Mouse (Mus musculus) embryonic facial prominence, embryonic 12.5 days (tissue): ENCODE measurements around the gene Sdhc. TPM values are rescaled to one million over a fixed set of nuclear protein-coding genes. Genes with fewer than 3 reads are reported as not detected.

Experiments
- ATAC-seq: fragments of 200-750 bp; cut with Nextera tagmentation; 2 replicates; pipeline ENCODE4 v1.8.0; 2017; ENCODE audit not compliant: insufficient number of reproducible peaks, insufficient read depth, low FRiP score, low TSS enrichment
- H3K27ac ChIP-seq: fragments of 300-500 bp; sonication (generic); 2 replicates; pipeline ENCODE4 v1.5.1; 2016; ENCODE audit warnings: mild to moderate bottlenecking
- H3K27me3 ChIP-seq: fragments of 300-500 bp; sonication (generic); 2 replicates; pipeline ENCODE4 v1.6.1; 2016; ENCODE audit warnings: mild to moderate bottlenecking, moderate library complexity
- H3K36me3 ChIP-seq: fragments of 300-500 bp; sonication (generic); 2 replicates; pipeline ENCODE4 v1.6.1; 2016; ENCODE audit warnings: mild to moderate bottlenecking
- H3K4me1 ChIP-seq: fragments of 300-500 bp; sonication (generic); 2 replicates; pipeline ENCODE4 v1.6.1; 2016
- H3K4me2 ChIP-seq: fragments of 300-500 bp; sonication (generic); replicated peaks from 2 replicates; pipeline ENCODE4 v1.6.1; 2016; ENCODE audit warnings: mild to moderate bottlenecking, moderate library complexity
- H3K4me3 ChIP-seq: fragments of 300-500 bp; sonication (generic); 2 replicates; pipeline ENCODE4 v1.5.1; 2016; ENCODE audit warnings: mild to moderate bottlenecking
- H3K9ac ChIP-seq: fragments of 300-500 bp; sonication (generic); 2 replicates; pipeline ENCODE4 v1.6.1; 2016; ENCODE audit warnings: mild to moderate bottlenecking, moderate library complexity
- H3K9me3 ChIP-seq: fragments of 300-500 bp; sonication (generic); 2 replicates; pipeline ENCODE4 v1.6.1; 2016; ENCODE audit warnings: mild to moderate bottlenecking, moderate library complexity
- WGBS: fragments of 180-500 bp; shearing (Covaris S2); methylation state at CpG from one replicate; pipeline ENCODE4 v1.1.7; 2016; 5-methylcytosine and 5-hydroxymethylcytosine counted together
- polyA plus RNA-seq: library from polyadenylated mRNA; unstranded; fragments of >200 nt; fragmentation: Nextera tagmentation; extraction: Ambion mirVana; gene quantifications from 2 replicates; pipeline ENCODE4 v1.2.1, GENCODE M21; 2016

Gene Sdhc
- 210 and 216 TPM in 2 replicates for polyA plus RNA-seq

DNA sequence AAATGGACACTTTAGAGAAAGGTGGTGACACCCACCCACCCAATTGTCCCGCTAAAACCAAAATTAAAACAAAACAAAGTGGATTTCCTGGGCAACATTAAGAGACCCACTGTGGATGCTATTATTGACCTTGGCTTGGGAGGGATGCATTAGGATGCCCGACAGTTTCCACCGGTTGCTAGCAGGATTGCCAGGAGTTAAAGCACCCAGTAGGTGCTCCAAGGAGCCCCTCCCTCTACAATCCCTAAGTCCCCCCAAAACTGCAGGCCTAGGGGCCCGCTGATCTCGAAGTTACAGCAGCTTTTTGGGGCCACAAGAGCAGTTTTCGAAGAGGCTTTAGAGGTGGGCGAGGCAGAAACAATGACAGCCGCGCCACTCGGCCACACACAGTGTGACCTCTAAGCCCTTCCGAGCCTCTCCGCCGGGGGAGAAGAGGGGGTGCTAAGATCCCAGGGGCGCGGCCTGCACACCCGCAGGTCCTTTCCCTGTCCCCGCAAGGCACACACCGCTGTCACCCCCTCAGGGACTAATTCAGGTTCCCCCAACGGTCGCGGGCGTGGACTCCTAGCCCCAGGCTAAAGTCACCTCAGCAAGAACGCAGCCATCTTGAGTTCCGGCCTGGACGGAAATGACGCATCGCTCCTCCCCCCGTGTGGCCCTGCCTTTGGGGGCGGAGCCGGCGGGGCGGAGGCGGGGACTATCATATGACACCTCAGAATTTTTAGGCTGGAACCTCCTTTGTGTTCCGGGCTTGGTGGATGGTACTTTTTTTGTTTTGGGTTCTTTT is at the start of gene Sdhc, which contains the start of gene Mpz:
Gene Sdhc, minus strand, starts transcription at position 630 of the 787 bp plus-strand sequence.
Gene Mpz, plus strand, starts transcription at position 738 of the 787 bp plus-strand sequence.
- peak within 1 kb of the TSS; percentile 80 for H3K27ac ChIP-seq
- peak within 1 kb of the TSS; percentile 87 for H3K4me2 ChIP-seq
- peak within 1 kb of the TSS; percentile 94 for H3K4me3 ChIP-seq
- no peaks in the 10 kb centered on the region for H3K27me3 ChIP-seq
- H3K4me1 ChIP-seq = peaks cover 14% of the 10 kb centered on the region
- peak within 1 kb of the TSS; percentile 84 for H3K9ac ChIP-seq
- under 1% methylated on average over 34 of the region's 34 CpGs for WGBS
- no peaks in the 10 kb centered on the region for H3K9me3 ChIP-seq
- peak; percentile 88 for ATAC-seq
- no peaks in the 10 kb centered on the region for H3K36me3 ChIP-seq

DNA sequence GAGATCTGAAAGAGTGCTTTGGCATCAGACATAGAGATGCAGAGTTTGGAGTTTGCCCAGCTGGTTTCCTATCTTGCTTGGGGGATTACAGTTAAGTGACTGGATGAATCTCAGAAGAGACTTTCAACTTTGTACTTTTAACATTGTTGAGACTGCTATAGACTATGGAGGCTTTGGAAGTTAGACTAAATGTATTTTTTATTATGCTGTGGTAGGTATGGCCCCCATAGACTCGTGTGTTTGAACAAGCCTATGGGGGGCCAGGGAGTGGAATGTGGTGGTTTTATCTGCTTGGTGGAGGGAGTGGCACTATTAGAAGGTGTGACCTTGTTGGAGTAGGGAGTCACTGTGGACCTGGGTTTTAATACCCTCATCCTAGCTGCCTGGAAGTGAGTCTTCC is 49.1 kb upstream of the Sdhc start:
- Histone ChIP-seq H3K4me2 (no peak overlapping the region), H3K9ac (no peak overlapping the region), H3K4me1 (peaks cover 9% of the 10 kb centered on the region; the same call in 1 of the 2 replicates), H3K9me3 (no peaks in the 10 kb centered on the region), H3K27me3 (peaks cover 38% of the 10 kb centered on the region), H3K36me3 (no peaks in the 10 kb centered on the region), H3K4me3 (no peak overlapping the region), H3K27ac (no peak overlapping the region)
- no peak for ATAC-seq
- 44% methylated on average over 1 of the region's 1 CpGs for whole genome bisulfite sequencing

DNA sequence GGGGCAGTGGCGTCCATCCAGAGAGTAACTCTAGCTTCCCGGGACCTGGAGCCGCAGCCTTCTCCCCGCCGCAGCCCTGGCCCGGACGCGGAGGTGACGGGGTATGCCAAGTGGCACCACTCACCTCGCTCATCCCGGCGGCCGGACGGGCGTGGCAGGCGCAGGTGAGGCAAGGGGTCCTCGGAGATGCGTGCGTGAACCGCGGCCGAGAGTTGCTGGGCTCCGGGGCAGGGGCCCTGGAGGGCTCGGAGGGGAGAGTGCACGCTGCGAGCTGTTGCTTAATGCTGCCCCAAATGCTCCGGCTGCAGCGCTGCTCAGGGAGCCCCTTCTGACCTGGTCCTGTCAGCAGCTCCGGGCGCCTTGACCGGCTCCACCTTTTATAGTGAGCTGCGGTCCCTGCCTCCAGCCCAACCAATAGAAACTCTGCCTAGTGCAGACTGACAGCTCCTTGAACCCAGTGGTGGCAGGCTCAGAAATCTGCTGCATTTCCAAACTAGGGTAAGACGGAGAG is 45.5 kb upstream of the Sdhc start, which contains the start of gene Pcp4l1:
Gene Pcp4l1, minus strand, starts transcription at position 382 of the 511 bp plus-strand sequence.
- ATAC-seq = peak; percentile 86
- peaks cover 69% of the 10 kb centered on the region for H3K27me3 ChIP-seq
- no peaks in the 10 kb centered on the region for H3K36me3 ChIP-seq
- H3K4me2 ChIP-seq = peak within 1 kb of the TSS; percentile 99
- H3K4me1 ChIP-seq = peaks cover 25% of the 10 kb centered on the region
- H3K9me3 ChIP-seq = no peaks in the 10 kb centered on the region
- H3K27ac ChIP-seq = no peak within 1 kb of the TSS
- peak within 1 kb of the TSS; percentile 52 for H3K4me3 ChIP-seq
- peak within 1 kb of the TSS; percentile 53 for H3K9ac ChIP-seq
- 0% methylated on average over 33 of the region's 33 CpGs for WGBS

DNA sequence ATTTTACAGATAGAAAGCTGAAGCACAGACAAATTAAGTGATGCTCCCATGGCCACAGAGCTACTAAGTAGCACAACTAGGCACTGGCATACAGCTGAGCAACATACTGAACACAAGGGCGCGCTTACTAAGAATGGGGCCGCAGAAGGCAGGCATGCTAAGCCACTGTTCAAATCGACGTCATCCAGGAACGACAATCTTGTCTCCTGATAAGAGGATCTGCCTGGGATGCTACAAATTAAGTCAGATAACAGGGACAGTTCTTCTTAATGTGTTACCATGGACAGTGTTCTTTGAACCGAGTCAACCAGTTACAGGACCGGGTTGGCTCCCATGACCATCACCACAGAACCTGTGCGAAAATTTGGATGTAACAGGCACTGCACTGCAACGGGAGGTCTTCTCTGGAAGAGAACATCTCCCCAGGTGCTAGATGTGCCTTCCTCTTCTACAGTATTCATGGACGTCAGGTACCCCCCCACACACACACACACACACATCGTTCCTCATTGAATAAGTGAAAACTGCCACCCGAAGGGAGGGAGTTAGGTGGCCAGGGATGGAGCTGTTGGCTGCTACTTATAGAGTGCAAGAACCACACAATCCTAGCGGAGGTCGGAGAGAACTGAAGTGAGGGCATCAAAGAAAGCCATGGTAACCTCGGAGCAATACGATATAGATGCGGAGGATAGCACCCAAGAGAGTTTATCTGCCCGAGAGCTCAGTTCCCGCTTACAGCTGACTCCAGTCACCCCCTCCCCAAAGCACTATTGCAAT is 44.8 kb upstream of the Sdhc start:
- Histone ChIP-seq H3K4me2 (peak overlapping the region; percentile 99), H3K27me3 (peaks cover 73% of the 10 kb centered on the region), H3K27ac (no peak overlapping the region), H3K4me1 (peaks cover 25% of the 10 kb centered on the region), H3K9ac (peak overlapping the region; percentile 53), H3K4me3 (peak overlapping the region; percentile 52), H3K36me3 (no peaks in the 10 kb centered on the region), H3K9me3 (no peaks in the 10 kb centered on the region)
- no peak for ATAC-seq
- WGBS = 4% methylated on average over 20 of the region's 20 CpGs

DNA sequence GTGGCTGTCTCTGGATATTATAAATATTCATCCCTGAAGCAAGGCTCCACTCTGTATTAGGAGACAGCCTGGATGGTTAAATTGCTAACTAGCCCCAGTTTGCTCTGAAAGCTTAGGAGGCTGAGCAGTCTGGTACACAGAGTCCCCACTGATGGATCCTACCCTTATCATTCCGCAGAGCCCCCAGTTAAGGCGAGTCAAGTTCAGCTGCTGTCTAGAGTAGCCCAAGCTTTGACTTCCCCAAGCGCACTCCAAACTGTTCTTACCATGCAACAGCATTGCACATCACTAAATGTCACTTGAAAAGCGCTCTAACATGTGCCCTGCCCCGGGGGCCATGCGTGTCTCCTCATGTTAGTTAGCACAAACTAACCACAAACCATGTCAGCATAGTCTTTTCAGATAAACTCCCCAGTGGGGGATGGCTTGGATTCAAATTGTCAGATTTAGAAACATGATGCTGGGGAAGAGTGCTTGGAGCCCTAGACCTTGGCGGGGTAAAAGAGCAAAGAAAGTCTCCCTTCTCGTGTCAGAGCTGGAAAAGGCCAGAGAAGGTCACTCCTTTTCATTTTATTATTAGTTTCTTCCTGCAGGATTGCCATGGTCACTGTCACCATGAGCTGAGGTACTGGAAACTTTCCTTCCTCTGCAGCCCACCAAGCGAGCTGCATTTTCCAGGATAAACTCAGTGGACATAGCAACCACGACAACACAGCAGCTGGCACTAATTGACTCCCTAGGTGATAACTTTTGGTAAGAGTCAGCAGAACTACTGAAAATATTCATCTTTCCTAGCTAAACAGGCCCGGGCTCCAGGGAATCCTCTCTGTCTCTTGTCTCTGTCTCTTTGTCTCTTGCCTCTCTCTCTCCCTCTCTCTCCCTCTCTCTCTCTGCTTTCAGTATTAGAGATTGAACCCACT is 43.8 kb upstream of the Sdhc start:
- Histone ChIP-seq H3K9me3 (no peaks in the 10 kb centered on the region), H3K27me3 (peaks cover 72% of the 10 kb centered on the region), H3K4me2 (peak overlapping the region; percentile 42), H3K9ac (no peak overlapping the region), H3K36me3 (no peaks in the 10 kb centered on the region), H3K27ac (no peak overlapping the region), H3K4me3 (no peak overlapping the region), H3K4me1 (peaks cover 33% of the 10 kb centered on the region)
- WGBS = 18% methylated on average over 11 of the region's 11 CpGs
- no peak for ATAC-seq

DNA sequence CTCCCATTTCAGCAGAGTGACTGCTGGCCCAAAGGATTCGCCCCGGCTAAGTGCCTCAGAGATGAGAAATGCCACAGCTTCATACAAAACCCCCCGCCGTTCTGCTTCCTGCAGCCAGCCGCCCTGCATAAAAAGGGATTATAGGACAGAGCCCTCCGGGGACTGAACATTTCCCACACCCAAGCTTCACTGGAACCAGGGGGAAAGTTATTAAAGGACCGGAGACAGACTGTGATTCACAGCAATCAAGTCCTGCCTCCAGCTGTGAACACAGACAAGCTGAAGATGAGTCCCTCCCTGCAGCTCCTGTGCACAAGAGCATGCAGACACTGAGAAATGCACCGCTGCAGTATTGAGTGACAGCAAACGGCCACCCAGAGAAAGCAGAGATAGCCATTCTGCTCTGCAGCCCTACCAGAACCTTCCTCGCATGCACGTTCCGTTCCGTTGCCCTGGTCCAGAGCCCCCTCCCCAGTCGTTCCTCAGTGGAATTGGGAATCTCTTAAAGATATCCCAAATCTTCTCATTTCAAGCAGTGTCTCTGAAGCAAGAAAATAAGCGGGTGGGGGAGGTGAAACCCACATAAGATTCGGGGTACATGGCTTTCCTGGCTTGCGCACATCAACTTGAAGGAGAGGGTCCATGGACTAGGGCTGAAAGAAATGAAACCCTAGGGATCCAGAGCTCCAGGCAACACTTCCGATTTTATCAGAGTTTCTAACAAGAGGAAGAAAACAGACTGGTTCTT is 42.9 kb upstream of the Sdhc start:
- ATAC-seq = no peak
- H3K27ac ChIP-seq = no peak overlapping the region

DNA sequence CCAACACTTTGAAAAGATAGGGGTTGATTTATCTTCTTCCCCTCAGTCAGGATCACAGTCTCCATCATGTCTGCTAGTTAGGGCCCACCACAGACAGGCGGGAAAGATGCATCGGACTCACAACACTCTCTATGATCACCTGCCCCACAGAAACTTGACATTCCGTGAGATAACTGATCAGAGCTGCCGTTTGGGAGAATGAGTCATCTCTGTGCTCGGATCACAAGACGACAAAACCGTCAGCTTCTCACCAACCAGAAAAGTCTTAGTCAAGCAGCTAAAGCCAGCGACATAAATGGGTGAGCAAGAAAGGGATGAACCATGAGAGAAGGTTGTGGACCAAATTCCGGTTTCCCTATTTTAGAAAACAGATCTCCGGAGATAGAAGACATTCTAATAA is 41.9 kb upstream of the Sdhc start:
- Histone ChIP-seq H3K4me3 (no peak overlapping the region), H3K27ac (no peak overlapping the region), H3K4me1 (peaks cover 43% of the 10 kb centered on the region), H3K9me3 (no peaks in the 10 kb centered on the region), H3K36me3 (no peaks in the 10 kb centered on the region), H3K9ac (no peak overlapping the region), H3K4me2 (no peak overlapping the region), H3K27me3 (peaks cover 61% of the 10 kb centered on the region)
- WGBS = 46% methylated on average over 10 of the region's 10 CpGs
- ATAC-seq = no peak

More for the DNA sequence above, 42.9 kb upstream of the Sdhc start:
- Histone ChIP-seq H3K27me3 (peaks cover 65% of the 10 kb centered on the region), H3K9ac (no peak overlapping the region), H3K4me1 (peaks cover 40% of the 10 kb centered on the region), H3K4me3 (peak overlapping the region; percentile 16), H3K9me3 (no peaks in the 10 kb centered on the region), H3K36me3 (no peaks in the 10 kb centered on the region), H3K4me2 (peak overlapping the region; percentile 42)
- 3% methylated on average over 18 of the region's 18 CpGs for WGBS

DNA sequence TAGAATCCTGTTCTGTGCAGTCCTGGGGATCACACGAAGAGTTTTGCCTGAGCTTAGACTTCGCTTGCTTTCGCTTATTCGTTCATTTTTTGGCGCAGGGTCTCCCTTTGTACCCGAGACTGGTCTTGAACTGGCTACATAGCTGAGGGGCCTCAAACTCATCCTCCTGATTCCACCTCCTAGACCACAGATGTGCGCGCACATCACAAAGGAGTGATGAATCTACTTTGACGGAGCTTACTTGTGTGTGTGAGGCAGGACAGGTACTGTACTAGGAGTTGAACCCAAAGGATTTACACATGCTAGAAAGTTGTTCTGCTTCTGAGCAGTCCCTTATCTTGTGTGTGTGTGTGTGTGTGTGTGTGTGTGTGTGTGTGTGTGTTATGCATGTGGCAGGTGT is 40.4 kb upstream of the Sdhc start:
- Histone ChIP-seq H3K4me1 (peaks cover 42% of the 10 kb centered on the region), H3K9ac (no peak overlapping the region), H3K27ac (no peak overlapping the region), H3K9me3 (no peaks in the 10 kb centered on the region), H3K4me2 (no peak overlapping the region), H3K27me3 (peaks cover 48% of the 10 kb centered on the region), H3K36me3 (no peaks in the 10 kb centered on the region), H3K4me3 (no peak overlapping the region)
- ATAC-seq = no peak
- WGBS = 94% methylated on average over 9 of the region's 9 CpGs

DNA sequence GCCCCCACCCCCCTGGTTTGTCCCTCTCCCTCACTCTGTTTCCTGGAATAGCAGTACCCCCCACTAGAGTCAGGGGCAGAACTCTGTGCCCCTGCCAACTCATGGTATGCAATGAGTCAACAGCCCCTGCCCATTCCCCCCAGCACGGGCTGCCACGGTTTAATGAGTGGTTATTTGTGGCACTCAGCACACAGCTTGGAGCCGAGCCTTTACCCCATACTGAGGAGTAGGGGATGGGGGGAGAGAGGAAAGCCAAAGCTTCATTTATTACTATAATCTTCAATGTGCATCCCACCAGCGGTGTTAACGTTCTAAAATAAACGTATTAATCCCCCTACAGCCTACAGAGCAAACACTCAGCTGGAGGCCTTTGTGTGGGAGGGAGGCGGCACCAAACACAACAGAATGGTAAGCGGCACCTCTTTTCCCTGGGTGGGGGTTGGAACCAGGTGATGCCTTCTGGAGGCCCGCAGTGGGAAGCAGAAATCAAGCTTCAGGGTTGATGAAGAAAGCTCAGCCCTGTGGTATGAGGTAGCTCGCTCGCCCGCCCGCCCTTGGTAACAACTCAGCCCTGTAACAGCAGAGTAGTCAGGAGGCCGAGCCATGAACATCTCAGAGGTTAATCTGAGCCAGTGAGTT is 39.2 kb upstream of the Sdhc start:
- Histone ChIP-seq H3K27me3 (peaks cover 36% of the 10 kb centered on the region), H3K9me3 (no peaks in the 10 kb centered on the region), H3K4me1 (peaks cover 39% of the 10 kb centered on the region), H3K9ac (no peak overlapping the region), H3K36me3 (no peaks in the 10 kb centered on the region), H3K4me2 (no peak overlapping the region), H3K27ac (0 out of 2 replicates have a peak overlapping the region, but pooled peaks have one; percentile 19), H3K4me3 (no peak overlapping the region)
- ATAC-seq = peak; percentile 36; the same call in 1 of the 2 replicates
- WGBS = 36% methylated on average over 14 of the region's 14 CpGs

DNA sequence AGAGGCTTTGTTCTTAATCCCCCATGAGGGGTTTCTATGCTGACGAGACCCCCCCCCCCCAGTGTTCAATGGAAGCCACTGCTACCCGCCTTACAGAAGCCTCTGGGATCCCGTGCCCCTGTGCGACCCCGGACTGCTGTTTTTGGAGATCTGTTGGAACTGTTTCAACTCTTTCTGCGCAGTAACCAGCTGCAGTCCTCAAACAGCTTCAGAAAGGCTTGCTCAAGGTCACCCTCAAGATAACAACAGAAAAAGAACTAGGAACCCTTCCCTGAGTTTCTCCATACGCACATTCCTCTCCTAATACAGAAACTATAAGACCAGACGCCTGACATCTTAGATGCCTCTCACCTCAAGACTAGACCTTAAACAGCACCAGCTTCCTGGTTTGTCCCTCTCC is 38.6 kb upstream of the Sdhc start:
- WGBS = 11% methylated on average over 8 of the region's 8 CpGs
- Histone ChIP-seq H3K4me1 (peaks cover 34% of the 10 kb centered on the region), H3K4me2 (no peak overlapping the region), H3K27me3 (peaks cover 30% of the 10 kb centered on the region), H3K9ac (no peak overlapping the region), H3K4me3 (no peak overlapping the region), H3K9me3 (no peaks in the 10 kb centered on the region), H3K27ac (0 out of 2 replicates have a peak overlapping the region, but pooled peaks have one; percentile 19), H3K36me3 (no peaks in the 10 kb centered on the region)
- ATAC-seq = 0 out of 2 replicates have a peak, but pooled peaks have one; percentile 25
